Mouse (Mus musculus) lung, adult 10 weeks (tissue): Measurements from ENCODE around the gene Trim15. TPM values are rescaled to one million over a fixed set of nuclear protein-coding genes. Genes with fewer than 3 reads are reported as not detected.

Source experiments
- polyA plus RNA-seq: library from polyadenylated mRNA; stranded (reverse); fragments of 350-450 nt; fragmentation: Illumina TruSeq; extraction: RNeasy Lipid Tissue Mini Kit (QIAGEN cat#74804); gene quantifications from one replicate; pipeline ENCODE4 v1.2.3, GENCODE M21; 2014; ENCODE audit warnings: low read depth, low replicate concordance; ENCODE audit not compliant: insufficient read depth

Gene Trim15
- 0.49 TPM for polyA plus RNA-seq

DNA sequence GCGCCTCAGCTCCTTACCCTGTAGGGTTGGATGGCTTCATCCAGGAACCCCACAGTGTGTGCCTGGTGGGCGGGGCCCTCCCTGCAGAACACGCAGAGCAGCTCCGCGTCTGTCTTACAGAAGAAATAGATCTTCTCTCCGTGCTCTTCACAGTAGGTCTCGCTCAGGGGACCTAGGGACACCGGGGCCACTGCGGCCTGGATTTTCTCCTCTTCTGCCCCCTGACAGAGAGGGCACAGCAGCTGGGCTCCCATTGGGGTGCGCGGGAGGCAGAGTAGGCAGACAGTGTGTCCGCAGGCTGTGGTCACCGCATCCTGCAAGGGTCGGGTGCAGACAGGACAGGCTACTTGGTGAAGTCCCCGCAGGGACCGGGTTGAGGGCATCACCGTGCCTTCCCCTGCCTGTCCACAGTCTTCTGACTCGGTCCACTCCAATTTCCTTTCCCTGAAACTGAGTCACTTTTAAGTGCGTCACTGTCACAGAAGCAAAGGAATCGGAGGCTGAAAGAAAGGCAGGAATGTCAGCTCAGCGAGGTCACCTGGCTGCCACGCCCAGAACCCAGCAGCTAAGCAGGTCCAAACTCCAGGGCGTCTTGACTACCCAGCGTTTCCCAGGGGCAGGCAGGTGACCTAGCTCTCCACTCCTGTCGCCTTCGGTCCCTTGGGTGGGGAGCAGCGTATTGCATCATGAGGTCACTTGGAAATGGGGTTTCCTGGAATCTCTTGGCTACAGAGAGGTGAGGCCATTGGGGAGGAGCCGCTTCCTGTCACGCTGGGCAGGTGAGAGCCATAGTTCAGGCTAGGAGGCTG lies at the start of gene Trim15:
TSS of gene Trim15 (minus strand) at position 492 of the 809 bp plus-strand sequence.

DNA sequence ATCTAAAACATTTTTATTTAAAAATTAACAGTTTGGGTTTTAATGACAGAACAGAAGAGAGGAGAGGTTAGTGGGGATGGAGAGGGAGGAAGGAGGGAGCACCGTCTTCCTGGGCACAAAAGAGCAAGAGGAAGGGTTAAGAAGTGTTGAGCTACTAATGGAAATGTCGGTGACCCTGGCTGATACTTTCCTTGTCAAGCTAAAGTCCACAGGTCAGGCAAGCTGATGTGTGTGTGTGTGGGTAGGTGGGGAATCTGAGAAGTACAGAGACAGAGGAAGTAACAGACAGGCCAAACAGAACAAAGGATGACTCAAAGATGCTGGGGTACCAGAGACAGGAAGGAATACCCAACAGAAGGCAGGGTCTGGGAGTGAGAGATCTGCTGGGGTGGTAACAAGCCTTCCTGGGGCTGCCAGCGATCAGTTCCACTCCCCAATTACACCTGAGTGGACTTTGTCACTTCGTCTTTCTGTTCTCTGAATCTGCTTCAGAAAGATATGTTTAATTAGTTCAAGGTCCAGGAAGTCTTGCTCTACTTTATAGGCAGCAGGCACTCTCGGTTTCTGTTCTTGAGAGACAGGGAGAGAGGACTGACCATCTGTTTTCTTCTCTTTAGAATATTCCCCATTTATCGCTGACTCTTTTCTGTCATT lies 30.7 kb upstream of the Trim15 start, which contains the start of gene Trim31:
TSS of gene Trim31 (plus strand) at position 567 of the 654 bp plus-strand sequence.

GRCm38 (mm10) chr17:36890073-36890903 lies 23.3 kb upstream of the Trim15 start, which contains the start of gene Trim40:
Gene Trim40, minus strand, starts transcription at chr17:36890123.

DNA sequence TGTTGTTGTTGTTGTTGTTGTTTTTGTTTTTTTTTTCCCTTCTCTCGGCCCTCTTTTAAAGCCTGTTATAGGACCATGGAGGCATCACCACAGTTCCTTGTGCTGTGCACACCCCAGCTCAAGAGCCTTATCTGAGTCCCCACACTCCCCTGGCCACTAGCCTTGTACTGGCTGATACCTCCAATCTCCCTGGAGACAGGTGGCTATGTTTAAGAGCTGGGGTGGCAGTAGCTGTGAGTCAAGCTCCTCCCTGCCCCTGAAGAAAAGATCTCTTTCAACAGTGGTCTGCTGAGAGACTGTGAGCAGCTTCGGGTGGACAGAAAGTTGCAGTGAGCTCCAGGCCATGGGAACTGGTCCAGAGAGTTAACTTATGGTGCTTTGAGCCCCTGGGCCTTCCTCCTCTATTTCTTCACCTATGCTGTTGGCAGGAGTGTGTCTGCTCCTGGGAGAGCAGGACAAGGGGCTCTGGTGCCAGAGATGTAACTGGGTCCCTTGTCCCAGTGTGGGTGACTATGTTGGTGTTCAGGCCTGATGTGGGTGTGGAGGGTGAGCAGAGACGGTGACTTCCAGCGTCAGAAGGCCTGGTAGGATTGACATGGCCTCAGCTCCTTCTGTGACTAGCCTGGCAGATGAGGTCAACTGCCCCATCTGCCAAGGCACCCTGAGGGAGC lies 2.4 kb upstream of the Trim15 start, which contains the start of gene Trim10:
TSS of gene Trim10 (plus strand) at position 291 of the 671 bp plus-strand sequence.

DNA sequence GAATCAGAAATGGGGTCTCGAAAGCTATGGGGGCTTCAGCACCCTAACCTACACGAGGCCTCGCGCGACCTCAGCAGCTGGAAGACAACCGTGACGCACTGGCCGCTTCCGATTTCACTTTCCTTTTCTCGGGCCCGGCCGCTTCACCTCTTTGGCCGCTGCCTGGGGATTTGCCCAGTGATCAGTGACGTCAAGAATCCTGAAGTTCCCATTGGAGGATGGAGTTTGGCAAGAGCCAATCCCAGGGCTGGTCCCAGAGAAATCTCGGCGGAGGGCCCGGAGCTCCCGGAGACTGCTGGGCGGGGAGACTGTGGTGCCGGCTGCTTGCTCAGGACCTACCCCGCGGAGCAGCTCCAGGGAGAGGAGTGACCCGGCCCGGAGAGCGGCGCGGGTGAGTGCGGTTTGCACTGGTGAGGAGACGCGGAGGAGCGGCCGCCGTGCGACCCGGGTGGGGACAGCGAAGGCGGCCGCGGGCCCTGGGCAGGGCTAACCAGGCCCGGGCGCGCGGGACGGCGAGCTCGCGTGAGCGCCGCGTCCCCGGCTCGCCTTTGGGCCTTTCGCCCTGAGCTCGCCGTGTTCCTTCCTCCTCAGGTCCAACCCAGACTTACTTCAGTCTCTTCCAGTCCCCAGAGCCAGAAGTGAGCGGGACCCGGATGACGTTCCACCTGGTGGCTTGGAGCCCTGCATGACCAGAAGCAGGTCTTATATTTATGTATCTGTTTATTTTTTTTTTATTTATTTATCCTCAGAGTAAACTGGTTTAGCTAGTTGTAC lies 29.9 kb downstream of the Trim15 start, which contains the start of gene Trim26:
TSS of gene Trim26 (plus strand) at position 261 of the 774 bp plus-strand sequence.

GRCm38 (mm10) chr17:36811871-36812270 lies 55.1 kb downstream of the Trim15 start, which contains the start of gene H2-M10.6:
Gene H2-M10.6, plus strand, starts transcription at chr17:36812171.

Other genes with a start within 250 kb of the Trim15 start
- gene H2-M9, start 224.5 kb downstream of the Trim15 start, polyA plus RNA-seq, result 0.73 TPM
- gene H2-M1, start 195.0 kb downstream of the Trim15 start, polyA plus RNA-seq, result not detected
- gene H2-M10.5, start 94.3 kb downstream of the Trim15 start, polyA plus RNA-seq, result not detected
- not detected for gene H2-M10.6, start 55.0 kb downstream of the Trim15 start, polyA plus RNA-seq
- gene Trim26, start 30.1 kb downstream of the Trim15 start, polyA plus RNA-seq, result 21.6 TPM
- gene Trim10, start 2.4 kb upstream of the Trim15 start, polyA plus RNA-seq, result 0.20 TPM
- gene Trim40, start 22.9 kb upstream of the Trim15 start, polyA plus RNA-seq, result 0.18 TPM
- not detected for gene Trim31, start 30.9 kb upstream of the Trim15 start, polyA plus RNA-seq
- gene Rnf39, start 75.7 kb upstream of the Trim15 start, polyA plus RNA-seq, result 6.7 TPM
- 112 TPM for gene Ppp1r11, start 84.5 kb upstream of the Trim15 start, polyA plus RNA-seq
- gene Znrd1, start 91.3 kb upstream of the Trim15 start, polyA plus RNA-seq, result 84.8 TPM
- gene Znrd1as, start 91.4 kb upstream of the Trim15 start, polyA plus RNA-seq, result 9.5 TPM
- not detected for gene 2410137M14Rik, start 114.0 kb upstream of the Trim15 start, polyA plus RNA-seq
- gene H2-M5, start 122.3 kb upstream of the Trim15 start, polyA plus RNA-seq, result 0.42 TPM
- gene Zfp57, start 134.0 kb upstream of the Trim15 start, polyA plus RNA-seq, result 7.6 TPM
- not detected for gene Mog, start 156.2 kb upstream of the Trim15 start, polyA plus RNA-seq
- 13.0 TPM for gene Gabbr1, start 178.8 kb upstream of the Trim15 start, polyA plus RNA-seq
- not detected for gene Olfr90, start 221.3 kb upstream of the Trim15 start, polyA plus RNA-seq
- gene Olfr91, start 231.1 kb upstream of the Trim15 start, polyA plus RNA-seq, result not detected